Mouse (Mus musculus): ENCODE measurements at regions not wholly inside any gene's neighbourhood (a gene's known extent, or its start where the extent isn't known, plus 50 kb on each side); places are given as distances from the start of the nearest gene placed in this dataset.

DNA sequence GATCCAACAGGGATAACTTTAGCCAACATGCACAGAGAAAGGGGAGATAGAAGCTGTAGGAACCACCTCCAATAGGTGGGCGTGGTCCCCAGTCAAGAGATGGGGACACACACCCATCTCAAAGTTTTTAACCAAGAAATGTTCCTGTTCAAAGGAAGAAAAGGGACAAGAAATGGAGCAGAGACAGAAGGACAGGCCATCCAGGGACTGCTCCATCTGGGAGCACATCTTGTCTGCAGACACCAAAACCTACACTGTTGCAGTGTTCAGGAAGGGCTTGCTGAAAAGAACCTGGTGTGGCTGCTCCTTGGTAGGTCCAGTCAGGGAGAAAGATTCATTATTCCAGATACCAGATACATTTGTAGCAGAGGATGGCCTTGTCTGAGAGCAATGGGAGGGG is 676.5 kb upstream of the Foxg1 start:
- no peak for DNase-seq (ENCODE audit: low spot score)

DNA sequence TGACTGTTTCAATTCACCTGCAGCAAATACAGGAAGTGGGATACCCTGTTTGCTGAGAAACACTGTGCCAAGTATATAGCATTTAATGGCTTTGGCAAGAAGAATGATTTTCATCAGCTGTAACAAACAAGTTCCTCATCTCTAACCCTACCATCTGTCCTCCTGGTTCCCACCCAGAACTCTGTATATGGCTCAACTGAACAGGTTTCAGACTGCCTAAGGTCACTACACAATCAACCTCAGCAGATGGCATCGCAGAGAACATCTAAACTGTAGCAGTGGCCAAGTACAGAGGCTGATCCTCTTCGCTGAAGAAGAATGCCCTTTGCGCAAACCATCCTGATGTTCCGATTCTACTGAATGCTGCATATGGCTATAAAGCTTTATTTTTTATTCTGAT is 668.8 kb upstream of the Foxg1 start:
- DNase-seq (ENCODE audit: low spot score): no peak

DNA sequence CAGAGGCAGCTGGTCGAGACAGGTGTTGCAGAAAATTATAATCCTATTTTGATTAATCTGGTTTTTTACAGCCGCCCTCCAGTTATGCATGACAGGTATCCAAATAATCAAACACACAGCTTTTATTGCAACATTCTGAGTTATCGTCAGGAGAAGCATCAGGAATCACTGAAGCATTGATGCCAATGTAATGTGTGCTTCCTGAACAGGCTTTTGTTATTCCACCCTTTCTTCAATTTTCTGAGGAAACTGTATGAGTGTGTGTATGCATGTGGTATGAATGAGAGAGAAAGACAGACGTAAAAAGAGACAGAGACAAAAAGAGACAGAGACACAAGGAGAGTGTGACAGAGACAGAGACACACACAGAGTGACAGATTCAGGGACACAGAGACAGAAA is 652.6 kb upstream of the Foxg1 start:
- no peak for DNase-seq (ENCODE audit: low spot score)

DNA sequence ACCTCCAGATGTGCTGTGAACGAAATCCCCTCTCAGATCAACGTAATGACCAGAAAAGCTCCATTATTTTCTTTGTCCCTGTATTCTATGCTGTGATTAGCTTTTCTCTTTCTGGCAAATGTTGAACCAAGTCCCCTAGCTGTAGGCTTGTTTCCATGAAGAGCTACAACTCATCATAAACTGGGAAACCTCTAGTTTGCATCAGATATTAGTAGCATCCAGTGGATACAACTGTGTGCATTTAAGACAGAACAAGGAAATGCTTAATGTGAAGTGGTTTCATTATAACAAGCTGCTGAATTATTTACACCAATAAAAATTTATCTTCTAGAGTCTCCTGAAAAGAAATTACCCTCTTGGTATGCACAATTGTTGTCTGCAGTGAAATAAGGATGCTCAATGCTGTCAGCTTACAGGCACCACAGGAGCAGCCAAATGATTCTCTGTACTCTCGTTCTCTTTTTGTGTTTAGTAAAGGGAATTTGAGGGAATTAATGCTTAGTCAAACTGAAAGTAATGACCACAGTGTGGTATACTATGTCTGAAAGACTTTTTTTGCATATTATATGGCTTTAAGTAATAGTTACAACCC is 623.6 kb upstream of the Foxg1 start:
- DNase-seq (ENCODE audit: low spot score): no peak

Measured in testis, postnatal 14 days (tissue).